Mouse (Mus musculus): ENCODE measurements at regions not wholly inside any gene's neighbourhood (a gene's known extent, or its start where the extent isn't known, plus 50 kb on each side); places are given as distances from the start of the nearest gene placed in this dataset.
A peak's percentile ranks its signal among the peaks of the same experiment; 100 is the strongest.

DNA sequence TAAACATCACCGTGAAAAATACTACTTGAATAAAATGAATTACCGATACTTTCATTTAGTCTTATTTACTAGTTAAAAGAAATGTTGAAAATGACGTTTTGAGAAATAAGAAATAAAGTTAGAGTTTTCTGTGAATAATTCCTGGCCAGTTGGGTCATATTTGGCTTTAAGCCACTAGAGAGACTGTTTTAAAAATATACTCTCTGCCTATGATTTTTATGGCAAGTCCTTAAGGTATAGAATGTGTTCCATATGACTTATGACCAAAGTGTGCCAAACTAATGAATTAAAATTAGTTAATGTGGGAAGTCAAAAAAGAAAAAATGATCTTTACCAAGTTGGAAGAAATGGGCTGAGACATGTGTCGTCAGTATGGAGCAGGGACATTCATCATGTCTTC, 354.2 kb upstream of the Col3a1 start:
- no peak for DNase-seq

DNA sequence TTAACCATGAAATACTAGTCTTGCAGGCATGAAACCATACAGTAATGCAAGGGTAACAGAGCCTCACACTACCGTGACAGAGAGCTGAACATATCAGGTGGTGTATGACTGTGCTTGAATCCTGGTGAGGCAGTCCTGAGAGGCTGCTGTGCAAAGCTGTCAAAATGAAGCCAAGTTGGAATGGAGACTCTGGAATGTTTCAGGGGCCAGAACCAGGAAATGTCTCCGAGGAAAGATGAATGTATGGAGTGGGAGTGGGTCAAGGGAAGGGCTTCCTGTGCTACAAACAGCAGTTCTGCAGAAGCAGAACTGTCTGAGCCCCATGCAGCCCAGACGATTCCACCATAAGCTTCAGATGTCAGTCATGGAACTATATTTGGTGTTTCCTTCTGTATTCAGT, 324.2 kb upstream of the Col3a1 start:
- peak; percentile 5 for DNase-seq

DNA sequence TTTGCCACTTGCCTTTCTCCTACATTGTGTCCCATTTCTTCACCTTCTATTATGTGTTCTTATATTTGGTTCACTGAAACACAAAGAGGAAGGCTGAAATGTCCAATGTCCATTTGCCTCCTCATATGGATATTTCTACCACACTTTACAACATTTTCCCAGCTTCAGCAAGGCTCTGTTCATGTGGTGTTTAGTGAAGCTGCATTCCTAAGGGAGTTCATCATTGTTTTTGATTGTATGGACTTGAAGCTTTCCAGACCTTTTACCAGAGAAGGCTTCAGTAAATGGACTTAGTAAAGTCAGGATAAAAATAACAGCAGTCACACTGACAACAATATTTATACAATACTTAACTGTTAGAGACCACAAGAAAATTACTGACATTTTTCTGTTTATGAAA, 290.8 kb upstream of the Col3a1 start:
- DNase-seq: no peak

DNA sequence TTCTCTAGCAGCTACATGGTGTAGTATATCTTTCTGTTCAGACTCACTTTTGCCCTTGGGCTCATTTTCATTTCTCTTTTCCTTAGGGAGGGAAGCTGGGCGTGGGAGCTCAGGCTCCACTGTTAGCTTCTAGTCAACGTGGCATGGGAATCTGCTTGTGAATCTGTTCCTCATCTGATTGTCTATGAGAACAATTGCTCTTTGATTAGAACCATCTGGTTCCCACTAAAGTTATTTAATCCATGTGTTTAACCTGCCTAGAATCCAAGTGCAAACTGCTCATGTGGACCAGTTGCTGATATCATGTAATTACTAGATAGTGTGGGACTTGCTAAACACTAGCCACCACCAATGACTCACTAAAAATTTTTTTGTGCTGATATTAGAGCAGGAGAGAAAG, 290.1 kb upstream of the Col3a1 start:
- peak; percentile 68 for DNase-seq

DNA sequence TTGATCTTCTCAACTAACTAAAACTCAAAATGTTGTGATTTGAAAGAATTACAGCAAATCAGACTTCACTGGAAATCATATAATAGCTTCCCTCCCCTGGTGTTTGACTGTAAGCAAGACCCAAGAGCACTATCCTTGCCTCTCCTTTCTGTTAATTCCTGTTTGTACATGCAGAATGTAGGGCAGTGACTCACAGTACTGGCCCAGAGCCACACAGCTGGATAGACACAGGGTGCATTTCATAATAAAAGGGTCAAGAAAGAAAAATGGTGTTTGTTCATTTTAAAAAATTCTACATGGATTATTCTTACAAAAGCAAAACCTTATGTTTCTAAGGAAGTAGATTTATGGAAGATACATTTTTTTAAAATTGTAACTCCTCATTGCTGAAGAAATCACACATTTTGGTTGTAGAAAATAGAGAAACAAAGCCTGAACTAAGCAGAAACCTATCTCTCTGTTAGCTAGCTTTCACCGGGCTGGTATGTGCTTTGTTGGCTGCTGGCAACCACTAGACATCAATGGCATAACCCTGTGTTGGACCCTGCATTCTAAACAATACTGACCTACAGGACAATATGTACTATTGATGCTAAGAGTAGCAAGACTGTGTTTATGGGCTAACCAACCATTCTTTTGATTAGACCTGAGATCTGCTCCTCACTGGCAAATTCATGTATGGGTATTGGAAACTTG, 289.0 kb upstream of the Col3a1 start:
- peak; percentile 6 for DNase-seq

DNA sequence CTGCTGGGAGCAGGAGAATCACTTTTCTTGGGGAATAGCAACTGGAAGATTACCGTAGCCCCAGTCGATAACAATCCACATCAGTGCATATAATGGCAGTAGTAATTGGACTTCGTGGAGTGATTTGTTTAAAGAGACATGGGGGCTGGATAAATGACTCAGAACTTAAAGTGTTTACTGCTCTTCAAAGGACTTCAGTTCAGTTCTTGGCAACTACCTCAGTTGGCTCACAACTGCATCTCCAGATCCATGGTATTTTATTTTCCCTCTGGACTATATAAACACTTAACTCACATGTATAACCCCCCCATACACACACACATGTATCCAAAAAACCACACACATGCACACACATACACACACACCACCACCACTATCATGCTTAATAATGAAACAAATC, 288.0 kb upstream of the Col3a1 start:
- no peak for DNase-seq

DNA sequence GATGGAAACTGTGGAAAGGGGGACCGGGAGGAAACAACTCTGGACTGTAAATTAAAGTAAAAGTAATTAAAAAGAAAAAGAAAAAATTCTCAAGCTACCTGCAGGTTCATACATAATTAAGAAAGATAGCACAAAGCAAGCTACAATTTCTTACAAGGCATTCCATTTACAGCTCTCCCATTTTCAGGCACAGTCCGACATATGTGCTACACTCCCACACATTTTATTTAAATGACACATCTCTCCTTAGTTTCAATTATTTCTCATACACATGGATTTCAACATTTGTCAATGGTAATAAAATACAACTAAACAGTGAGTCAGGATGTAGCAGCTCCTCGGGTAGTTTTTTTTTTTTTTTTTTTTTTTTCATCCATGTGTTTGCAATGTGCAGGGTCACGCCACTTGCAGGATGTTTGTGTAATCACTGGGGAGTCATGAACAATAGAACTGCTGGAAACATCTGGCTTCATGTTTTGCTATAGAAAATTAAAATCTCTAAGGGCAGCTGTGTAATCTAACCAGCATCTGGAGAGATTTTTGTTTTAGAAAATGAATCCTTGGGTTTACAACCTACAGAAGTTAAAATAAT, 279.8 kb upstream of the Col3a1 start:
- peak; percentile 41 for DNase-seq

DNA sequence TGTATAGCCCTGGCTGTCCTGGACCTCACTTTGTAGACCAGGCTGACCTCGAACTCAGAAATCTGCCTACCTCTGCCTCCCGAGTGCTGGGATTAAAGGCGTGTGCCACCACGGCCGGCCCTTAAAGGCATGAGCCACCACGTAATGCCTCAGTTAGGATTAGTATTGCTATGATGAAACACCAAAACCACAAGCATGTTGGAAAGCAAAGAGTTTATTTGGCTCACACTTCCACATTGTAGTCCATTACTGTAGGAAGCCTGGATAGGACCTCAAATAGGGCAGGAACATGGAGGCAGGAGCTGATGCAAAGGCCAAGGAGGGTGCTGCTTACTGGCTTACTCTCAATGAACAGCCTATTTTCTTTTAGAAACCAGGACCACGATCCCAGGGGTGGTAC, 278.0 kb upstream of the Col3a1 start:
- DNase-seq: no peak

DNA sequence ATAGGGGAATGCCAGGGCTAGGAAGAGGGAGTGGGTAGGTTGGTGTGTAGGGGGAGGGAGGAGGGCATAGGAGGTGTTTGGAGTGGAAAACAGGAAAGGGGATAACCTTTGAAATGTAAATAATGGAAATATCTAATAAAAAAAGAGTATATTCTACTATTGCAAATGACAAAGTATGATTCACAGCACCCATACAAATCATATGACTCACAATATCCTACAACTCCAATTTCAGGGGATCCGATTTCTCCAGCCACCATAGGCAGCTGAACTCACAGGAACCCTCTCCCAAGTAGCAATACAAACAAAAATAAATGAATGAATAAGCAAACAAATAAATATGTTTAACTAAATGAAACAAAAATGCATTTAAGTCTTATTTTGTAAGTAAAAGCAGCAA, 270.0 kb upstream of the Col3a1 start:
- DNase-seq: no peak

DNA sequence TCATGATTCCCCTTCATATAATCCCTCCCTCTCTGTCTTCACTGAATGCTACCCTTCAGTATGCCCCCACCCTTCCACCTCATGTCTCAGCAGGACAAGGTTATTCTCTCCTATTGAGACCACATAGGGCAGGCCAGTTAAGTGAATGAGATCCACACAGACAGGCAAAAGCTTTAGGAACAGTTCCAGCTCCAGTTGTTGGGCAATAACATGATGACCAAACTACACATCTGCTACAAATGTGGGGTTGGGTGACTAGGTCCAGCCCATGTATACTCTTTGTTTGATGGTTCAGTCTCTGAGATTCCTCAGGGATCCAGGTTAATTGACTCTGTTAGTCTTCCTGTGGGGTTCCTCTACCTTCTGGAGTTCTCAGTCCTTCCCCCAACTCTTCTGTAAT, 269.5 kb upstream of the Col3a1 start:
- DNase-seq: no peak

DNA sequence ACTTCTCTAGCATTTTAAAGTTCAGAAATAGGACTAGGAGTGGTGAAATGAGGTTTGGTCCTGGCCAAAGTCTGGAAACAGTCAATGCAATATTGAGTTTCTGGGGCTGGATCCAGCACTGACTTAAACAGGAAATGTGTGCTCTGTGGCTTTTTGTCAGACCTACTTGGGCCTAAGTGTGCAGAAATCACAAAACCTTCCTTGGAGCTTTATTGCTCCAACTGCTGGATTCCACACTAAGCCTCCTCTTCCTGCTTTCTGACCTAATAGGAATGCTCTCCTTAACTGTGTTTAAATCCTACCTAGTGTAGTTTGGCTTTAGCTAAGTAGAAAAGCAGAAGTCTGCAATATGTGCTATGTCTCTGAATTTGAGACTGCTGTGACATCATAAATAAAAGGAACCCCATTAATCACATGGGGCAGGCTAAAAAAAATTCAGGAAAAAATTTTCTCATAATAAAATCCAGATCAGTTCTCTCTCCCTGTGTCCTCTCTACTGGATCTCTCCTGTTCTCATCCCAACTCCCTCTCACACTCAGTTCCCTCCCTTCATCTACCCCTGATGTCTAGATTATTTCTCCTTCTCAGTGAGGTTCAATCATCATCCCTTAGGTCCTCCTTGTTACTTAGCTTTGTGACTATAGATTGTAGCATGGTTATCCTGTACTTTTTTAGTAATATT, 268.0 kb upstream of the Col3a1 start:
- DNase-seq: peak; percentile 19

DNA sequence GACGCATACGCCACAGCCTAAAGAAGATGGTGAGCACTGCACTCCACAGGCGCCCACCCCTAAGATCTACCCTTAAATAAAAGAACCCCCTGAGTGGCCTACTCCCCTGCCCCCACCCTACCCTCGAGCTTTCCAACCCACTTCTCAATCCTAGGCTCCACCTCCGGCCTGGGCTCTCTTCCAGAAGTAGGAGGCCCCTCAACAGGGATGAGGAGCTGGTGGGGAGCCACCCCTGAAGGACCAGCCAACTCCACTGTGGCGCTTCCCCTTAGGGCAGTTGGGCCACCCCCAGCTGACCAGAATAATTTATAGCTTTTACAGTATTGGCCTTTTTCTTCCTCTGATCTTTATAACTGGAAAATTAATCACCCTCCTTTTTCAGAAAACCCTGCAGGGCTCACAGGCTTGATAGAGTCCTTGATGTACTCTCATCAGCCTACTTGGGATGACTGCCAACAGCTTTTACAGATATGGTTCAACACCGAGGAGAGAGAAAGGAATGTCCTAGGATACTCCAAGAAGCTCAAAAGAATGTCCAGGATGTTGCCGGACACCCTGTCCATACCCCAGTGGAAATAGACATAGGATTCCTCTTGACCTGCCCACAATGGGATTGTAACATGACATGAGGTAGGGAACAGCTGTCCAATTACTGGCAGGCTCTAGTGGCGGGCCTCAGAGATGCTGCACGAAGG, 220.3 kb upstream of the Col3a1 start:
- DNase-seq: no peak

DNA sequence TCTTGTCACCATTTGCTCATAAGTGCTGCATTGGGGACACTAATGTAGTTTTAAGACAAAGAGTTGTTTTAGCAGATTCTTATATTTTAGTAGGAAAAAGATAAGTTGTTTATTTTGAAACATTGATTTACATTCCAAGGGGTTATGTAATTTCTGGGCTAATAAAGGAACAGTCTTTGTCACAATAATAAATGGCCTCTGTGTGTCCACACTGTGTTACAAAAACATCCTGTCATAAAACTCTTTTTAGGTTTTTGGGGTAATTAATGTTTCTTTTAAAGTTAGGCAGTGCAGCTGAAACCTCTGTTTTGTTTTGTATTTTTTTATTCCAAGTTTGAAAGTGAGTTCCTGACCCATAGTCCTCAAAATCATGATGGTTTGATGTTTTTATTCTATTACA, 210.4 kb upstream of the Col3a1 start:
- DNase-seq: no peak

DNA sequence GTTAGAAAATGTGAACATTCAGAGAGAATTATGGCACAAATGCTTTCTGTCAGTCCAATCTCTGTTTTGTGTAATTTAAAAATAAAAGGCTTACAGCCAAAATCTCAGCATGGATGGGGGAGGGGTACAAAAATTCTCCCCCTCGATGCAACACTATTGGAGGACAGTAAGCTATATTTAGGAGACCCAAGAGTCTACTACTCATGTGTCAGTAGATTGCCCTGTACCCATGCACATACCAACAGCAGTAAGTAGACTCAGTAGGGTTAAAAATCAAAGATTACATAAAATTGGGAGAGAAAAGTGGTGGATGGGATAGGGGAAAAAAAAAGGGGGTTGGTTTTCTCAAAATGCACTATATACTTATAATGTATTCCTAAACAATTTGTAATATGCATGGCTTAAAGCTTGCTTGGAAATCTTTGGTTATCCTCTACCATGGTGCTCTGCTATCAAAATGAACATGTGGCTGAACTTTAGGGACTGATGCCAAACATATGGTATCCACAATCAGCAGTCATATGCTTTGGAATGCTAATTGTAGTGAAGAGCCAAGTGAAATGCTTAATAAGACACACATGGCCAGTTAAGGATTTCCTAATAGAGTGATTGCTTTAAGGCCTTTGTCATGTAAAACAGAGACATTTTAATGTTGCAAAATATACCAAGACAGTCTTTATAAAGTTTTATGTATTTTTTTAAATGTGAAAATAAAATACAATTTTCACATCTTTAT, 194.8 kb upstream of the Col3a1 start:
- peak; percentile 30 for DNase-seq

DNA sequence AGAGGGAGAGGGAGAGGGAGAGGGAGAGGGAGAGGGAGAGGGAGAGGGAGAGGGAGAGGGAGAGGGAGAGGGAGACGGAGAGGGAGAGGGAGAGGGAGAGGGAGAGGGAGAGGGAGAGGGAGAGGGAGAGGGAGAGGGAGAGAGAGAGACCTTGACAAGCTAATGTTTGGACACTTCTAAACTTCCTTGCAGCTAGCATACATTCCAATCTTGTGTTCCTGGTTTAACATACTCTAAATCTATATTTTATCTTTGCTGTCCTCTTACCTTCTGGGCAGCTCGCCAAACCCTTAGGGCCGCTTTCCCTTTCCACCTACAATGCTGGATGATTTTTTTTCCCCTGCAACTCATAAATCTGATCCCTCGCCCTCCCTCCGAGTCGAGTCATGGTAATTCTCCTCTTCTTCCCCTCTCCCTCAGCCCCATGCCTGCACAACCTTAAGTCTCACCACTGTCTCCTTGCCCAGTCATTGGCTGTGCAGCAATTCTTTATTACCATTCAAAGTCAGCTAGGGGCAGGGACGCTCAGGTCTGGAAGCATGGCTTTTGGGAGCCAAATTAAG, 176.1 kb upstream of the Col3a1 start:
- DNase-seq: peak; percentile 14

DNA sequence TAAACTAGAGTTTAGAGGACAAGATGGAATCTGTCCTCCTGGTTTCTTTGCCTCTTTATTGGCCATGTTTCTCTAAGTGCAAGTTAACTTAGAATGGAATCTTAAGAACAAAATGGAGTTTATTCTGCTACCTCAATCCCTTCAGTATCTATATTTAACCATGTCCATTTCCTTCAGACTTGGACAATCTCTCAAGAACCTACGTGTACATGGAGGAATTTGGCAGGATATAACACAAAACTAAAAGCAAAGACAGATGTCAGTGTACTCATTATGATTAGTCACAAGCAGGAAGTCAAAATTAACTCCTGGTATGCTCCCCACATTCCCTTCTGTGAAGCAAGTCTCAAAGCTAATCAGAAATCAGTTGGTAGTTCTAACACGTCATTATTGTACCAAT, 164.3 kb upstream of the Col3a1 start:
- no peak for DNase-seq

DNA sequence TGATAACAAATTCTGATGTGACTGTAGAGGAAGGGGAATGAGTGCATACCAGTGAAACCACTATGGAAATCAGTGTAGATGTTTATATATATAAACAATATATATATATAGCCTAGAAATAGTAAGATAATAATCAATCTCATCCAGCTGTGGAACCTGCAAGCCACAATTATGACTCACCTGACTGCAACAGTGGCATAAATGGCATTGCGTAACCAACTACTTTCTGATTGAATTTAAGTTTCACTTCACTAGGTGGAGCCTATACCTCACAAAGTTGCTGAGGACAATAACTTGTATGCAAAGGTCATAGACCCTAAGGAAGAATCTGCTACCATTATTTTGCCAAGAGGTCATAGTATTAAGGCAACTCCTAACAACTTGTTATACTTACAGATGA, 129.7 kb upstream of the Col3a1 start:
- no peak for DNase-seq

DNA sequence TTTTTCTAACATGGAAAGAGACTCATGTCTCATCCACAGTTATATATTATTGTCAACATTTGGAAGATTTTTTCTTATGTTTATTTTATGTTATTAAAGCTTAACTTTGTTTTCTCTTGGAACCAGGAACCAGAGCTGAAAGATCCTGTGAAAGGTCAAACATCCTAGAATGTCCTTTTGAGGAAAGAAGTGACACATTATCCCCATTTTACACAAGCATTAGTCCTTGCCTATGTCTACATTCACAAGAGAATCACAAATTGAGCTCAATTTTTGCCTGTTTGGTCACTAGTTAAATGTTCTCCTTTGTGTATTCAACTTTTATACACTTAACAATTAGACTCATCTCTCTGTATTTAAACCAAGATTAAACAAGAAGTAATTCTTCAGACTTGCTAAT, 126.0 kb upstream of the Col3a1 start:
- no peak for DNase-seq

DNA sequence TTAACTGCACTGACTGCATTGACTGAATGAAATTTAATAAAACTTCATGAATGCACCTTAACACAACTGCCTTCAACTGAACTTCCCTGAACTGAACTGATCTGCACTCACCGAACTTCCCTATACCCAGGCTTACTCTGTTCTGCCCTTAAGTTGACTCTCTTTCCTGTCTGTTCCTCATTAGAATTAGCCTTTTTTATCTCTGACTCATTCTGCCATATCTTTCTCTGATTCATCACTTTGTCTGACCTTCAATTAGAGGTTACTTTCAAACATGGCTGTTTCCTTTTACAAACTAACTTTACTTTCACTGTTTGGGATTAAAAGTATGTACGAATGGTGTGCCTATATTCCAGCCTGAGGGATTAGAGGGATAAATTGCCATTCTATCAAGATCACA, 103.4 kb upstream of the Col3a1 start:
- DNase-seq: no peak

DNA sequence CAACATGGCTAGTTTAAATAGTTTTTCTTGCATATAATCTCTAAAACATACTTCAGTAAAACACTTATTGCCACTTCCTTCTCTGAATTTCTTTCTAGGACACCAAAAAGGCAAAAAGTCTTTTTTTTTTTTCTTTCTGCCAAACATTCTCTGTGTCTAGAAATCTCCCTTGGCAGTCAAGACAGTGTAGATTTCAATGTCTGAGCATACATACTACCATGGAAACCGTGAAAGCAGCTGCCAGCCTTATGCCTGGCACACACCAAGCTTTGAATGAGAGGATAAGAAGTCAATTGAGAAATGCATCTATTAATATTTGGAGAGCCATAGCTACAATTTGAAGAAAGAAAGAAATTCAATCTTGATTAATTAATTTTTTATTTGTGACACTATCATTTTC, 95.1 kb upstream of the Col3a1 start:
- DNase-seq: no peak
